Mouse (Mus musculus): ENCODE measurements at regions not wholly inside any gene's neighbourhood (a gene's known extent, or its start where the extent isn't known, plus 50 kb on each side); places are given as distances from the start of the nearest gene placed in this dataset.

GRCm38 (mm10) chr5:50624206-50624605 is 565.4 kb upstream of the Adgra3 start:
- TF ChIP-seq CTCF (IDR thresholded peaks at IDR 0.05; ENCODE audit: low read depth), result no peak
- no peak for TF ChIP-seq EP300 (optimal IDR thresholded peaks at IDR 0.05)

Data from stomach, postnatal 0 days (tissue).